Mouse (Mus musculus) forebrain, embryonic 10.5 days (tissue): ENCODE measurements around the gene Mpeg1. TPM values are rescaled to one million over a fixed set of nuclear protein-coding genes. Genes with fewer than 3 reads are reported as not detected.
A peak's percentile ranks its signal among the peaks of the same experiment; 100 is the strongest.

Source experiments
- DNase-seq: peaks from one replicate; pipeline ENCODE4 v3.0.0-alpha.2; 2017; ENCODE audit warnings: low spot score; ENCODE audit errors: extremely low spot score
- H3K27ac ChIP-seq: fragments of 300-500 bp; sonication (generic); 2 replicates; pipeline ENCODE4 v1.5.1; 2016; ENCODE audit warnings: mild to moderate bottlenecking
- H3K27me3 ChIP-seq: fragments of 300-500 bp; sonication (generic); 2 replicates; pipeline ENCODE4 v1.6.1; 2016; ENCODE audit warnings: mild to moderate bottlenecking; ENCODE audit not compliant: poor library complexity, severe bottlenecking
- H3K36me3 ChIP-seq: fragments of 300-500 bp; sonication (generic); replicated peaks from 2 replicates; pipeline ENCODE4 v1.6.1; 2016; ENCODE audit warnings: mild to moderate bottlenecking, moderate library complexity
- H3K4me1 ChIP-seq: fragments of 300-500 bp; sonication (generic); 2 replicates; pipeline ENCODE4 v1.6.1; 2016
- H3K4me3 ChIP-seq: fragments of 300-500 bp; sonication (generic); 2 replicates; pipeline ENCODE4 v1.5.1; 2016; ENCODE audit warnings: mild to moderate bottlenecking, moderate library complexity
- H3K9me3 ChIP-seq: fragments of 300-500 bp; sonication (generic); 2 replicates; pipeline ENCODE4 v1.6.1; 2016; ENCODE audit warnings: mild to moderate bottlenecking, moderate library complexity
- WGBS: fragments of 180-500 bp; shearing (Covaris S2); methylation state at CpG from one replicate; pipeline ENCODE4 v1.1.7; 2016; 5-methylcytosine and 5-hydroxymethylcytosine counted together
- polyA plus RNA-seq: library from polyadenylated mRNA; unstranded; fragments of >200 nt; fragmentation: Nextera tagmentation; extraction: Ambion mirVana; gene quantifications from 2 replicates; pipeline ENCODE4 v1.2.1, GENCODE M21; 2016

Mpeg1 gene
- polyA plus RNA-seq, 1 experiment from 2014 or later, result 0.11 TPM

DNA sequence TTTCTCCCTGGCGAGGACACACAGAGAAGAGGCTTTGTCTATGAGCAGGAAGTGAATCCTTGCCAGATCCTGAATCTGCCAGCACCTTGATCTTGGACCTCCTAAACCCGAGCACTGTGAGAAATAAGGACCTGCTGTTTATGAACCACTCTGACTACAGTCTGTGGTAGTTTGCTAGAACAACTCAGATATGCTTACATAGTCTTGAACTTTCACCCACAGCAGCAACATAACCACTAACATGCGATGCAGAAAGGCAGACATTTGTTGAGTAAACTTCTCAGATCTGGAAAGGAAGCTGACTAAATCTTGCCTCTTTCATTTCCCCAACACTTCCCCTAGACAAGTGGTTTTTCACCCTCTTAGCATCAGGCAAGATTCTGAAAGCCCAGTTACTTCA lies 11.3 kb downstream of the Mpeg1 start:
- Histone ChIP-seq H3K4me3 (no peak overlapping the region), H3K36me3 (peaks cover 100% of the 10 kb centered on the region), H3K9me3 (no peaks in the 10 kb centered on the region), H3K27ac (no peak overlapping the region), H3K4me1 (no peaks in the 10 kb centered on the region; the same call in 1 of the 2 replicates), H3K27me3 (no peaks in the 10 kb centered on the region)
- DNase-seq, result no peak
- WGBS, result 85% methylated on average over 3 of the region's 3 CpGs

DNA sequence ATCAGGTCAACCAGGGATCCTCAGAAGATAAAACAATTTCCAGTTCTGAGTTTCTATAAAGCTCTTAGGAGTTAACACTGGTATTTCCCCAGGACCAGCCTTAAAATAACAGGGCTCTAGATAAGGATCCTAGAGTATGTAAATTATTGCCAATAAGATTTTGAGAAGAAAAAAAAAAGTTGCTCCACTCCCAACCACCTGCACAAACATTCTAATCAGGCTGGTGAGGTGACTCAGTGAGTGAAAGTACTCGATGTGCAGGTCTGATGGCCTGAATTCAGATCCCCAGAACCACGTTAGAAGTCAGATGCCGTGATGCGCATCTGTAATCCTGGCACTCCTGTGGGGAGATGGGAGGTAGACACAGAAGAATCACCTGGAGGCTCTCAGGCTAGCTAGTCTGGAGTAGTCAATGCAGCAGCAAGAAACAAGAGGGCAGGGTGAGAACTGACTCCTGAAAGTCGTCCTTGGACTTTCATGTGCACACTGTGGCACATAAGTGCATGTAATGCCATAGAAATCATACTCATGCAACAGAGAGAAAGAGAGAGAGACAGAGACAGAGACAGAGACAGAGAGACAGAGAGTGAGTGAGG lies 11.9 kb downstream of the Mpeg1 start:
- no peaks in the 10 kb centered on the region for H3K27me3 ChIP-seq
- WGBS, result 93% methylated on average over 5 of the region's 5 CpGs
- DNase-seq, result no peak

DNA sequence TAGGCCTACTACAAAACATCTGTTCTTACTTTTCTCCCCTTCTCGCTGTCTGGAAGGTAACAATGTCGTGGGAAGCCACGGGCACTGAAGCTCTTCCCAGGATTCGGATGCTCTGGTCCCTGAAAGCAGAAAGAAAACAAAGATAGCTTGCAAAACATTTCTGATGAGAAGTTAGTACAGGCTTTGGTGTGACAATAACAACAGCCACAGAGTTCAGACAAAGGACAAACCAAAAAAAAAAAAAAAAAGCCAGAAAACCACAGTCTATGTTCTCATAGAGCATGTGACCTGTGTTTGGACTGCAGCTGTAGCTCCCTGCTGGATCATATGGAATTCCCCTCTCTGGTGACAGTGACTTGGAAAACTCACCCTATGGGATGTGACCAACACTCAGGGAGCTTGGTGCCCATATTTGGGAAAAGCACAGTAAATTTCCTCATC lies 12.6 kb downstream of the Mpeg1 start:
- no peak overlapping the region for H3K27ac ChIP-seq
- DNase-seq, result no peak
- no peaks in the 10 kb centered on the region for H3K27me3 ChIP-seq
- H3K36me3 ChIP-seq, result peaks cover 100% of the 10 kb centered on the region
- WGBS, result 62% methylated on average over 4 of the region's 4 CpGs
- H3K4me3 ChIP-seq, result no peak overlapping the region
- no peaks in the 10 kb centered on the region for H3K4me1 ChIP-seq
- no peaks in the 10 kb centered on the region for H3K9me3 ChIP-seq

More for the DNA sequence above, 11.9 kb downstream of the Mpeg1 start:
- Histone ChIP-seq H3K4me1 (no peaks in the 10 kb centered on the region), H3K36me3 (peaks cover 100% of the 10 kb centered on the region), H3K27ac (no peak overlapping the region), H3K4me3 (no peak overlapping the region), H3K9me3 (no peaks in the 10 kb centered on the region)

DNA sequence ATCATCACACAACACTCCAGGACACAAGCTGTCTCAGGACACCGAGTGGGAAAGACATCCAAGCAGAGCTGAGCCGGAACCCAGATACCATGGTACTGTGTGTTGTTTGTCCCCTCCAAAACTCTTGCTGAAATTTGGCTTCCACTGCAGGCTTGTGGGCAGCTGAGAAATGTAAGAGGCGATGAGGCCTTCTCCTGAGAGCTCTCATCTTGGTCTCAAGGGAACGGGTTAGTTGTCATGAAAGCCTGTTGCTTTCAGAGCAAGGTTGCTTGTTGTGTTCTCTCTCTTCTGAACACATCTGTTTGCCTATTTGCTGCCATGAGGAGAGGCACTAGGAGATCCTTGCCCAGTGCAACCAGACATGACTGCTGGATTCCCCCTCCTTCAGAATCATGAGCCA lies 13.4 kb downstream of the Mpeg1 start:
- DNase-seq, result no peak
- Histone ChIP-seq H3K4me3 (no peak overlapping the region), H3K27ac (no peak overlapping the region), H3K4me1 (no peaks in the 10 kb centered on the region), H3K9me3 (no peaks in the 10 kb centered on the region), H3K27me3 (no peaks in the 10 kb centered on the region), H3K36me3 (peaks cover 100% of the 10 kb centered on the region)
- WGBS, result 92% methylated on average over 4 of the region's 4 CpGs

DNA sequence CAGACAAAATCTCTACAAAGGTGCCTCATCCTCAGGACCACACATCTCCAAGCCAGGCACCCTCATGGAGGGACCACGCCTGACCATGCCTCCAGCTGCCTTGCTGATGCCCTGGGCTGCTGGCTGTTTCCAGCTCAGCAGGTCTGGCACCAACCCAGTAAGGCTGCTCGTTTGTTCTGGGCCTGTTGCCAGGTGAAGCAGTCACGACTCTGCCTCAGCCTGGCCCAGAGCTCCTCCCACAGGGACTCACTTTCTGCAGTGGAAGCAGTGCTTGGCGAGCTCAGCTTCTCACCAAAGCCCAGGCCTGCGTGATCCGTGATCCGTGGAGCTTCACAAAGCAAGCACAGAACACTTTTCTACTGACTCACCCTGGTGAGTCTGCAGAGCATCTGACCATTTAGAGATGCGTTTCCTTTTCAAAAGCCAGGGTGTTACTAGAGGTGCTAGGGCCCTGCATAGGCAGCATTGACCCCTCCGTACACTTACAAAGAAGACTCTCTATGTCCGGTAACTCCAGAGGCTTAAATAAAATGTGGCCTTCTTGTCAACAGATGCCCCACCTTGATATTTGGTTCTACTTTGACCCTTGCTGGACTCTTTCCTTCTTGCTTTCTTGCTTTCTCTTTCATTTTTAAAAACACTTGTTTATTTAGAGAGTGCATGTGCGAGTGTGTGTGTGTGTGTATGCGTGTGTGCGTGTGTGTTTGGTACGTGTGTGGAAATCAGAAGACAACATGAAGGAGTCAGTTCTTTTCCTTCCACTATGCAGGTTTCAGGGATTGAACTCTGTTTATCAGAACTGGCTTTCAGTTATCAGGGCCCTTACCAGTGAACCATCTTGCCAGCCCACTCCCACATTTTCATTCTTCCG lies 15.0 kb downstream of the Mpeg1 start:
- Histone ChIP-seq H3K36me3 (peaks cover 100% of the 10 kb centered on the region), H3K4me3 (no peak overlapping the region), H3K27me3 (no peaks in the 10 kb centered on the region), H3K4me1 (peaks cover 9% of the 10 kb centered on the region), H3K27ac (no peak overlapping the region), H3K9me3 (no peaks in the 10 kb centered on the region)
- 88% methylated on average over 15 of the region's 15 CpGs for WGBS
- no peak for DNase-seq

DNA sequence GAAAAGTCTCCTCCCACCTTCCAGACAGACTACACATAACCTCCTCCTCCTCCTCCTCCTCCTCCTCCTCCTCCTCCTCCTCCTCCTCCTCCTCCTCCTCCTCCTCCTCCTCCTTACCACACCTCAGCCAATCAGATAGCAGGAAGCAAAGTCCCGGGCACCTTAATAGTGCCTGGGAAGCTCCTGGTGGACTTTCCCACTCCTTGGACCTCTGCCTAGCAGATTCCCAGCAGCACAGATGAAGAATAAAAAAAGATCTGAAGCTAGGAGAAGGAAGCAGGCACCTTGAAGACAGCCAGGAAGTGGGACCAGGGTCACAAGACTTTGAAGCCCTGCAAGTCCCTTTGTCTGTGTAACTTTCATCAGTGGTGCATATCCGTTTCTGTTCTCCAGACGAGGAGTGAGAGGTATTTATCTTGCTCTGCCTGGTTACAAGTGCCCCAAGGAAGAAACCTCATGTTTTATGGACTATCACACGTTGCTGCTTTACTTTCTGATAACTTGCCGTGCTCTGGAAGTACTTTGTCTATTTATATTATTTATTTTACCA lies 16.2 kb downstream of the Mpeg1 start:
- H3K4me1 ChIP-seq, result peaks cover 9% of the 10 kb centered on the region
- DNase-seq, result no peak
- H3K36me3 ChIP-seq, result peaks cover 100% of the 10 kb centered on the region

DNA sequence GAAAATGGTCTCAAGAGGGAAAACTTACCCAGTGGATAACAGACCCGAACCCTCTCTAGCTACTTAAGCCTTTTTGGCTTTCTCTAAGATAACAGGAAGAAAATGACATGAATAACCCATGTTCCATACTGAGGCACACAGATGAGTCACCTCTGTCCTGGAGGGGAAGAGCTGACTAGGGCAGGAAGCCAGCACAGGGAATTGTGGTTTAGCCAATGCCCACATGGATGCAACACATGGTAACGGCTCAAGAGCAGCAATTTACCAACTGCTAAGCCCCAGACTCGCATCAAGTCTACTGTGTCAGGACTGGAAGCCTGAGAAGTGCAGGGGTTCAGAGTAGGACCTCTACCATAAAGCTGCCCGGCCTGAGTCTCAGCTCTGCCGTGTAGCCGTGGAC lies 17.8 kb downstream of the Mpeg1 start:
- Histone ChIP-seq H3K27me3 (no peaks in the 10 kb centered on the region), H3K27ac (no peak overlapping the region), H3K4me1 (peaks cover 9% of the 10 kb centered on the region), H3K4me3 (no peak overlapping the region), H3K9me3 (no peaks in the 10 kb centered on the region), H3K36me3 (peaks cover 100% of the 10 kb centered on the region)
- DNase-seq, result no peak
- WGBS, result 92% methylated on average over 6 of the region's 6 CpGs

More for the DNA sequence above, 16.2 kb downstream of the Mpeg1 start:
- H3K27ac ChIP-seq, result no peak overlapping the region
- H3K4me3 ChIP-seq, result no peak overlapping the region
- no peaks in the 10 kb centered on the region for H3K27me3 ChIP-seq
- no peaks in the 10 kb centered on the region for H3K9me3 ChIP-seq
- WGBS, result 78% methylated on average over 5 of the region's 5 CpGs

DNA sequence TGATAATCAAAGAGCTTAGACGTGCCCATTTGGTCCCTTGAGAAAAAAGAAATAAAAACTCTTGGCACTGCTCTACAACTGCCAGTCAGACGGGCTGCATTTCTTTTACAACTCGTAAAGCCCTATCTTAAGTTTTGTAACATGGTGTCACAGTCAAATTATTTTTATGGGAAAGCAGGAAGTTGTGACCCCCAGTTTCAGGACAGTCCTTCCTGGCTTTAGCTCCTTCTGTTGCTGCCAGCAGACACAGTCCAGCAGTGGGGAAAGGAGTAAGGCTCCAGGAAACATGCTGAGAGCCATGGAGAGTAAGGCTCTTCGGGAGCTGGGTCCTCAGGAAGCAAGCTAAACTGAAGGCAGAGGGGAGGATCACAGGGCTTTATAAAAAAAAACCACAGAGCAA lies 23.2 kb downstream of the Mpeg1 start:
- Histone ChIP-seq H3K4me3 (no peak overlapping the region), H3K27ac (no peak overlapping the region), H3K9me3 (no peaks in the 10 kb centered on the region), H3K36me3 (peaks cover 93% of the 10 kb centered on the region), H3K27me3 (no peaks in the 10 kb centered on the region), H3K4me1 (peaks cover 30% of the 10 kb centered on the region)
- 81% methylated on average over 4 of the region's 4 CpGs for WGBS
- DNase-seq, result no peak

DNA sequence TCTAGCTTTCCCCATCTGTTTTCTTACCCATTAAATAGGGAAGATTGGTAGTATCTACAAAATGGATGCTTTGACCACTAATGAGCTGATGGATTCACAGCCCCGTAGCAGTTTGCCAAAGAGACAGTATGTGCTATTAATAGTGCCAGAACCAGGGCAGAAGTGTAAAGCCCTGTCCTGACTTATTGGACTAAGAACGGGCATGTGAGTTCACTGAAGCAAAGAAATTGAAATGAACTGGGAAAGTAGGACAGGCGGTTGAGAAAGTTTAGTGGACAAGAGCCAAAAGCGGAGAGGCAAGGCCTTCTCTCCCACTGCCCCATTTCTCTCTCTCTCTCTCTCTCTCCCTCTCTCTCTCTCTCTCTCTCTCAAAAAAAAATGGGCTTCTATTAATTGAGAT lies 23.6 kb downstream of the Mpeg1 start:
- Histone ChIP-seq H3K4me1 (peaks cover 34% of the 10 kb centered on the region), H3K36me3 (peaks cover 89% of the 10 kb centered on the region)

DNA sequence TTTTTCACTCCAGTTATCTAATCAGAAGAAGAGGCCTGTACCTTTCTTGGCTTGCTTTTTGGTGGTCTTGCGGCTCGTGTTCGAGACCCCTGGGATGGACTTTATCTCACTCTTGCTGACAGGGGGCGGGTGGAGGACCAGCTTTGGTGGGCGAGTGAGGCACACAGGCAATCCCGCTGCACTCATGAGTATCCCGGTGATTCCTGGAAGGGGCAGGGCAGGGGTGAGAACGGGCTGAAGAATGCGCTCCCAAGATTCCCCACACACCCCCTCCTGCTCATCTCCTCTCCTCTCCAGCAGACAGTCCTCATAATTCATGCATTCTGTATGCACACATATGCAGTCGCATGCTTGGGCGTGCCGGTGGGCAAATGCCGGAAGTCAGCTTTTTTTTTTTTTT lies 24.6 kb downstream of the Mpeg1 start:
- H3K27me3 ChIP-seq, result no peaks in the 10 kb centered on the region
- 93% methylated on average over 12 of the region's 13 CpGs for WGBS
- no peak overlapping the region for H3K4me3 ChIP-seq
- peaks cover 84% of the 10 kb centered on the region for H3K36me3 ChIP-seq
- DNase-seq, result no peak
- H3K4me1 ChIP-seq, result peaks cover 37% of the 10 kb centered on the region
- H3K9me3 ChIP-seq, result no peaks in the 10 kb centered on the region
- H3K27ac ChIP-seq, result no peak overlapping the region

More for the DNA sequence above, 23.6 kb downstream of the Mpeg1 start:
- Histone ChIP-seq H3K4me3 (no peak overlapping the region), H3K27ac (no peak overlapping the region), H3K27me3 (no peaks in the 10 kb centered on the region), H3K9me3 (no peaks in the 10 kb centered on the region)
- no peak for DNase-seq
- 93% methylated on average over 4 of the region's 4 CpGs for WGBS

DNA sequence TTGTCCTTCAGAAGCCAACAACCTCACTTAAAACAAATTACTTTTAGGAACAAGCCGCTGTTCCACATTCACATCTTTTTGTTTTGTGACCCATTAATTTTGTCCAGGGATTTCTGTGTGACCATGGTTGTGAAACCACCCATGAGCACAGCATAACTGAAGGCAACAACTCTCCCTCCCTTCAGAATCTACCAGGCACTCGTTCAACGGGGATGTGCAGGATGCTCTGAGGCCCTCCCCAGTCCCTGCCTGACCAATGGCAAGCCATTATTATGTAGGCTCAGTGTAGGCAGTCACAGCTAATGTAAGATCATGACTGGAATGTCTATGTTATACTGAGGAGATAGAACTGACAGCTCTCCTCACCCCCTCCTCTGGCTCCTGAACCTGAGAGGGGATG lies 25.1 kb downstream of the Mpeg1 start:
- H3K36me3 ChIP-seq, result peaks cover 84% of the 10 kb centered on the region
- H3K27ac ChIP-seq, result no peak overlapping the region
- no peaks in the 10 kb centered on the region for H3K27me3 ChIP-seq
- DNase-seq, result no peak
- H3K9me3 ChIP-seq, result no peaks in the 10 kb centered on the region
- H3K4me3 ChIP-seq, result no peak overlapping the region
- 87% methylated on average over 3 of the region's 3 CpGs for WGBS
- peaks cover 40% of the 10 kb centered on the region for H3K4me1 ChIP-seq

DNA sequence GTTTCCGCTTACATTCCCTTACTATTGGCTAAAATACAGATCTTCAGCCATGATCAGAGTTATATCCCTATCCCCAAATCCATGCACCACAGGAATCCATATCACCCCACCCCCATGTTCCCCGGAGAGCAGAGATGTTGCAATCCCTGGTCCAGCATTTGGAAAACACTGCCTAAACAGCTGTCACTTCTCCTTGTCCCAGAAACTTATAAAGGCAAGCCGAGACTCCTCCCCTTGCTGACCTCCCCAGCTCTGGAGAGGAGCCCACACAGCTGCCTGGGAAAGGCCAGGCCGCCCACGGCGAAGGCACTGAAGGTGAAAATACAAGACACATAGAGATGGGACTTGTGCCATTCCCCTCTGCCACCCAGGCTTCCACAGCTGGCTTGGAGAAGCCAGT lies 26.3 kb downstream of the Mpeg1 start:
- Histone ChIP-seq H3K36me3 (peaks cover 84% of the 10 kb centered on the region), H3K27ac (peak overlapping the region; percentile 91; the same call in 1 of the 2 replicates), H3K9me3 (no peaks in the 10 kb centered on the region; the same call in 1 of the 2 replicates), H3K4me1 (peaks cover 52% of the 10 kb centered on the region), H3K27me3 (no peaks in the 10 kb centered on the region), H3K4me3 (no peak overlapping the region)
- DNase-seq, result no peak
- 90% methylated on average over 6 of the region's 6 CpGs for WGBS
